Mouse (Mus musculus) thymus, adult 2 months (tissue): ENCODE results near the gene Gm8439. TPM values are rescaled to one million over a fixed set of nuclear protein-coding genes. Genes with fewer than 3 reads are reported as not detected.

Experiments used
- DNase-seq: peaks from one replicate; pipeline ENCODE4 v3.0.0; 2021
- H3K27ac ChIP-seq: fragments of 200-500 bp; 2 replicates; pipeline ENCODE4 v1.5.1; 2012; ENCODE audit warnings: low read length, control low read depth; ENCODE audit not compliant: control insufficient read depth, insufficient read depth
- H3K27me3 ChIP-seq: fragments of 200-500 bp; 2 replicates; pipeline ENCODE4 v1.6.1; 2012; ENCODE audit warnings: mild to moderate bottlenecking, low read length, moderate library complexity, mixed read lengths; ENCODE audit not compliant: control insufficient read depth, insufficient read depth
- H3K36me3 ChIP-seq: fragments of 200-500 bp; 2 replicates; pipeline ENCODE4 v1.6.1; 2012; ENCODE audit warnings: mild to moderate bottlenecking, low read length, moderate library complexity; ENCODE audit not compliant: control insufficient read depth, insufficient read depth
- H3K4me1 ChIP-seq: fragments of 200-500 bp; replicated peaks from 2 replicates; pipeline ENCODE4 v1.6.1; 2012; ENCODE audit warnings: low read length; ENCODE audit not compliant: control insufficient read depth, insufficient read depth
- H3K4me3 ChIP-seq: fragments of 200-500 bp; 2 replicates; pipeline ENCODE4 v1.5.1; 2012; ENCODE audit warnings: mild to moderate bottlenecking, low read length, control low read depth, moderate library complexity; ENCODE audit not compliant: control insufficient read depth, insufficient read depth
- CTCF ChIP-seq: fragments of 200-500 bp; IDR thresholded peaks from 2 replicates; pipeline ENCODE4 v1.5.1; 2012; ENCODE audit warnings: mild to moderate bottlenecking, control low read depth, low read length, moderate library complexity, borderline replicate concordance; ENCODE audit not compliant: control insufficient read depth, poor library complexity, insufficient read depth; ENCODE audit errors: extremely low read depth
- POLR2A ChIP-seq: fragments of 200-500 bp; IDR thresholded peaks from 2 replicates; pipeline ENCODE4 v1.6.1; 2012; ENCODE audit warnings: mild to moderate bottlenecking, low read length, control low read depth, moderate library complexity; ENCODE audit not compliant: control insufficient read depth, poor library complexity, insufficient read depth; ENCODE audit errors: extremely low read depth
- WGBS: fragments of 180-500 bp; shearing (Covaris S2); methylation state at CpG from one replicate; pipeline ENCODE4 v1.1.7; 2018; 5-methylcytosine and 5-hydroxymethylcytosine counted together
- polyA plus RNA-seq: library from polyadenylated mRNA; depleted of rRNA; stranded (reverse); fragments of >200 nt; gene quantifications from 2 replicates; pipeline ENCODE4 v1.2.3, GENCODE M21; 2012

The Gm8439 gene
- polyA plus RNA-seq, 1 experiment = not detected

GRCm38 (mm10) chr4:120627728-120628127, 39.2 kb downstream of the Gm8439 start:
- Histone ChIP-seq H3K36me3 (no peaks in the 10 kb centered on the region), H3K27me3 (no peaks in the 10 kb centered on the region), H3K27ac (no peak overlapping the region), H3K4me3 (no peak overlapping the region), H3K4me1 (no peaks in the 10 kb centered on the region)
- TF ChIP-seq CTCF (no peak), POLR2A (no peak)
- 92% methylated on average over 6 of the region's 6 CpGs for WGBS
- DNase-seq = no peak

DNA sequence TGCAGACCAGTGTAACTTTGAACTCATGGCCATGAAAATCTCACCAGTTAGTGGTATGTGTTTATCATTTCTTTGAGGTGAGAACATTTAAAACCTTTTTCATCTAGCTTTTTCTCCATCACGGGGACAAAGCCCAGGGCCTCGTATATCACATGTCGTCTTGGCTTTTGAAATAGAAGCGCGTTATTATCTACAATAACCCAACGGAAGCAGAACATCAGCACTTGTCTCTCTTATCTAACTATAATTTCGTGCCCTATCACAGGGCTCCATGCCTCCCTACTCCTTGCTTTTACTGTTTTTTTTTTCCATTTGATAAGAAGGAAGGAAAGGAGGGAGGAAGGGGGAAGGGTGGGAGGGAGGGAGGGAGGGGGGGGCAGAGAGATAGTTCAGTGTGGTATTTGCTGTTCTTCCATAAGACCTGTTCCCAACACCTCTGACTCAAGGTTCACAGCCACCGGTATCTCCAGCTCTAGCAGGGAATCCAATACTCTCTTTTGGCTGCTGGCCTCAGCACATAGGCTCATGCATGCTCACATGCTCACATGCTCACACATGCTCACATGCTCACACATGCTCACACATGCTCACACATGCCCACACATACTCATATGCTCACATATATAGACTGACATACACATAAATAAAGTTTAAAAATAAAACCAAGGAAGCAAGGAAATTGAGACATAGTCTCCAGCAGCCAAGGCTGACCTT, 41.8 kb downstream of the Gm8439 start:
- TF ChIP-seq CTCF (no peak), POLR2A (no peak)
- Histone ChIP-seq H3K27me3 (no peaks in the 10 kb centered on the region), H3K4me1 (0 out of 2 replicates have a peak, but pooled peaks cover 2% of the 10 kb centered on the region), H3K4me3 (no peak overlapping the region), H3K36me3 (no peaks in the 10 kb centered on the region), H3K27ac (no peak overlapping the region)
- no peak for DNase-seq
- 86% methylated on average over 8 of the region's 8 CpGs for WGBS

DNA sequence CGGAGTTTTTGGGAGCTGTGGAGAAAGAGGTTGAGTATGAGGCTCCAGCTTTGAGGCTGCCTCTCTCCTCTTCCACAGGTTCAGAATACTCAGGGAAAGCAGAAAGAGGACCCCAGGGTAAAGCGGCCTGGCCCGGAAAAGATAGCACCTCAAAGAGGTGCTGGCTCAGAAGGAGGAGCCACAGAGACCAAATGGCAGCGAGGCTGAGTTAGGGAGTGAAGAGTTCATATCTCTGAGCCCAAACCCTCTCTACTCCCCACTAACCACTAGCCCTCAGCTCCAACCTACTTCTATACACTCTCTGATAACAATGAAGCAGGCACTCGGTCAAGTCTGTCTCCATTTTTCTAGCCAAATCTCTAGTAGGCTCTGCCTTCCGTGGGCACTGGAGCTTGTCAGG, 43.3 kb downstream of the Gm8439 start:
- no peaks in the 10 kb centered on the region for H3K36me3 ChIP-seq
- 90% methylated on average over 6 of the region's 6 CpGs for WGBS
- 0 out of 2 replicates have a peak, but pooled peaks cover 2% of the 10 kb centered on the region for H3K4me1 ChIP-seq
- DNase-seq = no peak
- H3K27me3 ChIP-seq = no peaks in the 10 kb centered on the region
- no peak for TF ChIP-seq CTCF
- TF ChIP-seq POLR2A = no peak
- no peak overlapping the region for H3K27ac ChIP-seq
- no peak overlapping the region for H3K4me3 ChIP-seq

DNA sequence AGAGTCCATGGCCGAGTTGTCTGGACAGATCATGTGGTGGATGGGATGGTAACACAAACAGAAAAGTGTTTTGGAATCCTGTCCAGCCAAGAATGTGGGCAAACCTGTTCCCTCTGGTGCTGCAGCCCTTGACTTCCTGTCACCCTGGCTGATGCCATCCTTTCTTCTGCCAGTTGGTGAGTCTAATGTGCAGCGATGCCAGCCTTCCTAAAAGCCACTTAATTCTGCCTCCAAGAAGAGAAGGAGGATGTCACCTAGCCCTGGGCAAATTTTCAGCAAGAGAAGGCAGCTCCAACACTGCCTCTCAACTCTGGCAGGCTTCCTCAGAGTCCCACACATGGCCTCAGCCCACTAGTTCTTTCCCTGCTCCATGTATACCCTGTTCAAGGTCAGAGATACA, 46.8 kb downstream of the Gm8439 start:
- Histone ChIP-seq H3K4me3 (no peak overlapping the region), H3K4me1 (0 out of 2 replicates have a peak, but pooled peaks cover 2% of the 10 kb centered on the region), H3K27me3 (no peaks in the 10 kb centered on the region), H3K27ac (no peak overlapping the region), H3K36me3 (no peaks in the 10 kb centered on the region)
- TF ChIP-seq CTCF (no peak), POLR2A (no peak)
- WGBS = 79% methylated on average over 2 of the region's 2 CpGs
- no peak for DNase-seq

DNA sequence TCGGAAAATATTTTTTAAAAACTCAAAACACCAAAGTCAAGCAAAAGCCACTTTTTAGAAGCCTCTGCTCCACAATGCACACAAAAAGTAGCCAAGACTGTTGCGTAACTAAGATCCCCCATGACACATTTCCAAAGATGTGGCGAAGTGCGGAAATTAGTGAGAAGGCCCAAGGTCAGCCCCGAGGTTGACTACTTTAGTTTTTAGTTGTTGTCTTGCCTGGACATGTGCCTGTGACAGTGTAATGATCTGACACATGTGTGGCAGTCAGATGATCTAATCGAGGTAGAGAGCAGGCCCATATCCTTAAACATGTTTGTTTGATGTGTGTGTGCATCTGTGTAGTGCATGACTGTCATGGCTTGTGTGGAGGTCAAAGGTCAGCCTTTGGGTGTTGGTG, 53.4 kb downstream of the Gm8439 start:
- no peak overlapping the region for H3K4me3 ChIP-seq
- no peak overlapping the region for H3K27ac ChIP-seq
- H3K36me3 ChIP-seq = no peaks in the 10 kb centered on the region
- WGBS = 93% methylated on average over 6 of the region's 6 CpGs
- no peak for TF ChIP-seq CTCF
- no peak for TF ChIP-seq POLR2A
- no peak for DNase-seq
- no peaks in the 10 kb centered on the region for H3K4me1 ChIP-seq
- H3K27me3 ChIP-seq = no peaks in the 10 kb centered on the region

DNA sequence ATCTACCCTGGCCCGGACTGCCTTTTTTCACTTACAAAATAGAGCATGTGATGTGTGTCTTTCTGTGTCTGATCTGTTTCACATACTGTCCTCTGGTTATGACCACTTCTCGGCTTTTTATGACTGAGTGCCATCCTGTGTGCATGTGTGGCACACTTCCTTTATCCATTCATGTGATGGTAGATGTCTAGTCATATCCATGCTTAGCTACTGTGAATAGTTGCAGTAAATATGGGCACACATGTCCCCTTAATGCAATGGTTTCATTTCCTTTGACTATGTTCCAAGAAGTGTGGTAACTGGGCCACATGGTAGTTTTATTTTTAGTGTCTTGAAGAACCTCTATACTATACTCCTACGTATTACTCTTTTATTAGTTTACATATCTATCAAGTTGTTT, 55.4 kb downstream of the Gm8439 start:
- Histone ChIP-seq H3K4me1 (no peaks in the 10 kb centered on the region), H3K36me3 (no peaks in the 10 kb centered on the region), H3K27me3 (no peaks in the 10 kb centered on the region; the same call in 1 of the 2 replicates), H3K4me3 (no peak overlapping the region), H3K27ac (no peak overlapping the region)
- TF ChIP-seq CTCF (no peak), POLR2A (no peak)
- WGBS = 71% methylated on average over 3 of the region's 3 CpGs
- DNase-seq = no peak
